Mouse (Mus musculus) liver, postnatal 0 days (tissue): ENCODE results near the gene Nav1.

Experiments used
- CTCF ChIP-seq: sonication (generic); IDR thresholded peaks from 2 replicates; pipeline ENCODE4 v1.5.1; 2016; ENCODE audit warnings: antibody characterized with exemption, low read depth
- EP300 ChIP-seq: IDR thresholded peaks from 2 replicates; pipeline ENCODE4 v1.6.1; 2016; ENCODE audit warnings: antibody characterized with exemption, low read depth, mild to moderate bottlenecking

DNA sequence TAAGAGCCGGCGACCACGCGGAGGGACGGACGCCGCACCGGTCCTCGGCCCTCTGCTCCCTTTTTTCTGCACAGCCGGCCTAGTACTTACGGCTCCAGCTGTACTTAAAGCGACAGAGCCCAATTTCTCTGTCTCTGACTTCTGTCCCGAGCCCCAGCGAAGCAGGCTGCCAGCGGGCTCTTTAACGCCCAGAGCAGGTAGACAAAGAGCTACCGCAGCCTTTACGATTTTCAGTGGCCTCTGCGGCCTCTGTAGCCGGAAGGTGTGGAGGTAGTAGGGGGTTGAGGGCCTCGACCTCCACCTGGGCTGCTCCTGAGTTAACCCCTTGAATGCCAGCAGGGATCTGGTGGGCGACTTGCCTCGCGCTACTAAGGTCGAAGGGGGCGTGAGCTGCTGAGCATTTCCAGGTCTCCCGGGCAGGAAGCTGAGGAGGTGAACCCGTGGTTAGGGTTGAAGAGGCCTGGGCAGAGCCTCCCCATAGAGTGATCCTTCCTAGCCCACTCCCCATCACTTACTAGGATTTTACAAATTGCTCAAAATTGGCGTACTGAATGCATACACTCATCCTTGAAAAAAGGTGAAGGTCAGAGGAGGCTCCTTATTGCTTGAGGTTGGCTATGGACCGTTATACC, 96.6 kb downstream of the Nav1 start:
- no peak for TF ChIP-seq EP300
- no peak for TF ChIP-seq CTCF
